Mouse (Mus musculus) left cerebral cortex, adult 11 months (tissue): ENCODE results near the gene Sh3pxd2b.
A peak's percentile ranks its signal among the peaks of the same experiment; 100 is the strongest.

Experiments
- DNase-seq: peaks from one replicate; pipeline ENCODE4 v3.0.0; 2022; ENCODE audit warnings: low spot score

Gene Sh3pxd2b

GRCm38 (mm10) chr11:32347607-32348432 is at the start of gene Sh3pxd2b:
TSS of gene Sh3pxd2b (plus strand) at chr11:32347820.
- DNase-seq = no peak

GRCm38 (mm10) chr11:32297866-32298531 is 49.6 kb upstream of the Sh3pxd2b start:
- no peak for DNase-seq

GRCm38 (mm10) chr11:32298532-32298918 is 49.1 kb upstream of the Sh3pxd2b start:
- DNase-seq = no peak

- peak; percentile 26 for DNase-seq
Observed at GRCm38 (mm10) chr11:32299865-32300264, 47.8 kb upstream of the Sh3pxd2b start, which contains the start of gene Hbq1a. TSS of gene Hbq1a (plus strand) at chr11:32300069.

- DNase-seq = no peak
Observed at GRCm38 (mm10) chr11:32300279-32301267, 47.0 kb upstream of the Sh3pxd2b start.

GRCm38 (mm10) chr11:32301506-32301905 is 46.1 kb upstream of the Sh3pxd2b start:
- no peak for DNase-seq

- peak; percentile 23 for DNase-seq
Observed at GRCm38 (mm10) chr11:32302824-32303419, 44.7 kb upstream of the Sh3pxd2b start.

- DNase-seq = no peak
Observed at GRCm38 (mm10) chr11:32303455-32303854, 44.2 kb upstream of the Sh3pxd2b start.

GRCm38 (mm10) chr11:32307006-32307405 is 40.6 kb upstream of the Sh3pxd2b start:
- no peak for DNase-seq

GRCm38 (mm10) chr11:32309446-32309845 is 38.2 kb upstream of the Sh3pxd2b start:
- DNase-seq = no peak

GRCm38 (mm10) chr11:32309928-32310327 is 37.7 kb upstream of the Sh3pxd2b start:
- no peak for DNase-seq

- no peak for DNase-seq
Observed at GRCm38 (mm10) chr11:32316009-32316408, 31.6 kb upstream of the Sh3pxd2b start.

GRCm38 (mm10) chr11:32320507-32321195 is 27.0 kb upstream of the Sh3pxd2b start:
- no peak for DNase-seq

GRCm38 (mm10) chr11:32321196-32321565 is 26.4 kb upstream of the Sh3pxd2b start:
- peak; percentile 53 for DNase-seq

GRCm38 (mm10) chr11:32324609-32325008 is 23.0 kb upstream of the Sh3pxd2b start:
- peak; percentile 67 for DNase-seq

- DNase-seq = no peak
Observed at GRCm38 (mm10) chr11:32331075-32331474, 16.5 kb upstream of the Sh3pxd2b start.

- no peak for DNase-seq
Observed at GRCm38 (mm10) chr11:32331861-32332260, 15.8 kb upstream of the Sh3pxd2b start.

- no peak for DNase-seq
Observed at GRCm38 (mm10) chr11:32333235-32333634, 14.4 kb upstream of the Sh3pxd2b start.

- DNase-seq = no peak
Observed at GRCm38 (mm10) chr11:32336435-32336907, 11.1 kb upstream of the Sh3pxd2b start.

GRCm38 (mm10) chr11:32339131-32339531 is 8.5 kb upstream of the Sh3pxd2b start:
- DNase-seq = no peak
